Mouse (Mus musculus) hindbrain, embryonic 12.5 days (tissue): ENCODE measurements around the gene Akap11. TPM values are rescaled to one million over a fixed set of nuclear protein-coding genes. Genes with fewer than 3 reads are reported as not detected.

Source experiments
- ATAC-seq: fragments of 200-750 bp; cut with Nextera tagmentation; 2 replicates; pipeline ENCODE4 v1.8.0; 2017; ENCODE audit warnings: moderate TSS enrichment; ENCODE audit not compliant: low FRiP score
- H3K27ac ChIP-seq: fragments of 300-500 bp; sonication (generic); 2 replicates; pipeline ENCODE4 v1.5.1; 2016; ENCODE audit warnings: mild to moderate bottlenecking
- H3K27me3 ChIP-seq: fragments of 300-500 bp; sonication (generic); 2 replicates; pipeline ENCODE4 v1.6.1; 2016; ENCODE audit warnings: mild to moderate bottlenecking
- H3K36me3 ChIP-seq: fragments of 300-500 bp; sonication (generic); 2 replicates; pipeline ENCODE4 v1.6.1; 2016; ENCODE audit warnings: mild to moderate bottlenecking
- H3K4me1 ChIP-seq: fragments of 300-500 bp; sonication (generic); 2 replicates; pipeline ENCODE4 v1.6.1; 2016
- H3K4me2 ChIP-seq: fragments of 300-500 bp; sonication (generic); replicated peaks from 2 replicates; pipeline ENCODE4 v1.6.1; 2016; ENCODE audit warnings: mild to moderate bottlenecking
- H3K4me3 ChIP-seq: fragments of 300-500 bp; sonication (generic); 2 replicates; pipeline ENCODE4 v1.5.1; 2016; ENCODE audit warnings: mild to moderate bottlenecking
- H3K9ac ChIP-seq: fragments of 300-500 bp; sonication (generic); 2 replicates; pipeline ENCODE4 v1.6.1; 2016; ENCODE audit warnings: mild to moderate bottlenecking, moderate library complexity
- H3K9me3 ChIP-seq: fragments of 300-500 bp; sonication (generic); replicated peaks from 2 replicates; pipeline ENCODE4 v1.6.1; 2016; ENCODE audit warnings: mild to moderate bottlenecking
- WGBS: fragments of 180-500 bp; shearing (Covaris S2); methylation state at CpG from one replicate; pipeline ENCODE4 v1.1.7; 2016; 5-methylcytosine and 5-hydroxymethylcytosine counted together
- polyA plus RNA-seq: library from polyadenylated mRNA; unstranded; fragments of >200 nt; fragmentation: Nextera tagmentation; extraction: Ambion mirVana; gene quantifications from 2 replicates; pipeline ENCODE4 v1.2.1, GENCODE M21; 2016

Akap11 gene
- polyA plus RNA-seq, 1 experiment from 2014 or later = 33.2 TPM

- H3K4me3 ChIP-seq = no peak overlapping the region
- ATAC-seq = no peak
- peaks cover 5% of the 10 kb centered on the region; the same call in 1 of the 2 replicates for H3K36me3 ChIP-seq
- H3K9me3 ChIP-seq = no peaks in the 10 kb centered on the region
- H3K4me2 ChIP-seq = no peak overlapping the region
- no peak overlapping the region for H3K9ac ChIP-seq
- no peak overlapping the region for H3K27ac ChIP-seq
- no peaks in the 10 kb centered on the region; the same call in 1 of the 2 replicates for H3K4me1 ChIP-seq
- WGBS = 93% methylated on average over 3 of the region's 3 CpGs
- H3K27me3 ChIP-seq = no peaks in the 10 kb centered on the region
These were observed 10.8 kb downstream of the Akap11 start for GRCm38 (mm10) chr14:78525611-78526457.

GRCm38 (mm10) chr14:78525059-78525458 lies 11.5 kb downstream of the Akap11 start:
- Histone ChIP-seq H3K9ac (no peak overlapping the region), H3K27ac (no peak overlapping the region), H3K36me3 (peaks cover 5% of the 10 kb centered on the region; the same call in 1 of the 2 replicates), H3K4me2 (no peak overlapping the region), H3K9me3 (no peaks in the 10 kb centered on the region), H3K4me1 (no peaks in the 10 kb centered on the region; the same call in 1 of the 2 replicates), H3K27me3 (no peaks in the 10 kb centered on the region), H3K4me3 (no peak overlapping the region)
- ATAC-seq = no peak
- WGBS = 93% methylated on average over 2 of the region's 2 CpGs

DNA sequence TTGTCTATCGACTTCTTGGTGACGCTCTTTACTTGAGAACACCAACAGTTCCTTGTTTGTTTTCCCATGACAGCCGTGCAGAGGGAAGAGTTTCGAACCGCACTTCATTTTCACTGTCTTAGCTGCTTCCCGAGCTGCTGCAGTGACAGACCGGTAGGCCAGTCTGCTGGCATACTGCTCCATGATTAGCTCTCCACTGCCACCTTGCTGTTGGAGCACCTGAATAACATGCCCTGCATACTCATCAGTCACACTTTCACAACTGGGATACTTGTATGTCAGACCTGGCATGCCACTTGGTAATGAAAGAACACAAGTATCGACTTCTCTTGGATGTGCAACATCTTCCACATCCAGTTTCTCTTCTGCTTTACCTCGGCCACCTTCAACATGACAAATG lies 25.9 kb downstream of the Akap11 start:
- ATAC-seq = no peak
- WGBS = 85% methylated on average over 9 of the region's 9 CpGs
- peaks cover 61% of the 10 kb centered on the region for H3K36me3 ChIP-seq

GRCm38 (mm10) chr14:78509791-78510190 lies 26.8 kb downstream of the Akap11 start:
- H3K4me3 ChIP-seq = no peak overlapping the region
- ATAC-seq = no peak
- no peak overlapping the region for H3K27ac ChIP-seq
- H3K9me3 ChIP-seq = no peaks in the 10 kb centered on the region
- 92% methylated on average over 6 of the region's 6 CpGs for WGBS
- H3K4me1 ChIP-seq = no peaks in the 10 kb centered on the region
- no peaks in the 10 kb centered on the region for H3K27me3 ChIP-seq
- peaks cover 61% of the 10 kb centered on the region for H3K36me3 ChIP-seq
- no peak overlapping the region for H3K9ac ChIP-seq
- H3K4me2 ChIP-seq = no peak overlapping the region

More for the DNA sequence above, 25.9 kb downstream of the Akap11 start:
- Histone ChIP-seq H3K4me3 (no peak overlapping the region), H3K27ac (no peak overlapping the region), H3K27me3 (no peaks in the 10 kb centered on the region), H3K9ac (no peak overlapping the region), H3K4me2 (no peak overlapping the region), H3K4me1 (no peaks in the 10 kb centered on the region), H3K9me3 (no peaks in the 10 kb centered on the region)

GRCm38 (mm10) chr14:78500578-78500977 lies 36.0 kb downstream of the Akap11 start:
- peaks cover 17% of the 10 kb centered on the region for H3K36me3 ChIP-seq
- no peaks in the 10 kb centered on the region for H3K27me3 ChIP-seq
- no peaks in the 10 kb centered on the region for H3K4me1 ChIP-seq
- no peak overlapping the region for H3K9ac ChIP-seq
- H3K4me3 ChIP-seq = no peak overlapping the region
- H3K4me2 ChIP-seq = no peak overlapping the region
- no peak for ATAC-seq
- H3K27ac ChIP-seq = no peak overlapping the region
- no peaks in the 10 kb centered on the region for H3K9me3 ChIP-seq
- 72% methylated on average over 3 of the region's 3 CpGs for WGBS

DNA sequence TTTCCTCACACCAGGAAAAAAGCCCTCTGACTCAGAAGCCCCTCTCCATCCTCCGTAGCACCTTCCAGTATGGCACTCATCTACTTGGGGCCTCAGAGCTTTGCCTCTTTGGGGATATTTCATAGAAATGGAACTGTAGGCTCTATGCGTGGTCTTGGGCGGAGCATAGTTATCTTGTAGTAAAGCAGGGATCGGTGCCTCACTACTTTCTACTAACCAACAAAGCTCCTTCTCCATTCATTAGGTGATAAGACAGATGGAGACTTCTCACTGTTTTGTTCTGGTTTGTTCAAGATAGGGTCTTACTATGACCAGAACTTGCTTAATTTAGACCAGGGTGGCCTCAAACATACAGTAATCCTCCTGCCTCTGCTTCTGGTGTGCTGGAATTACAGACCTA lies 39.9 kb downstream of the Akap11 start:
- H3K36me3 ChIP-seq = peaks cover 32% of the 10 kb centered on the region
- H3K27me3 ChIP-seq = no peaks in the 10 kb centered on the region
- no peak overlapping the region for H3K9ac ChIP-seq
- no peak for ATAC-seq
- no peaks in the 10 kb centered on the region for H3K4me1 ChIP-seq
- H3K4me3 ChIP-seq = no peak overlapping the region
- no peaks in the 10 kb centered on the region for H3K9me3 ChIP-seq
- no peak overlapping the region for H3K27ac ChIP-seq
- WGBS = 97% methylated on average over 4 of the region's 4 CpGs
- no peak overlapping the region for H3K4me2 ChIP-seq

DNA sequence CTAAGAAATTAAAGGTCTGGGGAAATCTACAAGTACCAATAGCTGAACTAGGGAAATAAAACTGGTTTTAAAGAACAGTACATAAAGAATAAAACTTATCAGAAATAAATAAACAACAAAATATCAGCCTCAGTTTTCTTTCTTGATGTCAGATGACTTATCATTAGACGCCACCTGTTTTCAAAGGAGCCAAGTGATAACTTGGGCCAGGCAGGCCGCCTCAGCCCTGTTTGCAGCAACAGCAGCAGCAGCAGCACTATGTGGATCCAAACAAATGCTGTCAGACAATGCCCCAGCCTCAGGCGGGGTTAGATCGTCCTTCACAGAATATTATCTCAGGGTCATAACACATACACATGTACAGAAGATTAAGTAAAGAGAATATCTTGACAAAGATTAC lies 41.4 kb downstream of the Akap11 start:
- no peak for ATAC-seq
- WGBS = 84% methylated on average over 4 of the region's 4 CpGs
- Histone ChIP-seq H3K4me1 (no peaks in the 10 kb centered on the region), H3K4me3 (no peak overlapping the region), H3K9me3 (no peaks in the 10 kb centered on the region), H3K4me2 (no peak overlapping the region), H3K27ac (no peak overlapping the region), H3K9ac (no peak overlapping the region), H3K36me3 (peaks cover 31% of the 10 kb centered on the region), H3K27me3 (no peaks in the 10 kb centered on the region)

DNA sequence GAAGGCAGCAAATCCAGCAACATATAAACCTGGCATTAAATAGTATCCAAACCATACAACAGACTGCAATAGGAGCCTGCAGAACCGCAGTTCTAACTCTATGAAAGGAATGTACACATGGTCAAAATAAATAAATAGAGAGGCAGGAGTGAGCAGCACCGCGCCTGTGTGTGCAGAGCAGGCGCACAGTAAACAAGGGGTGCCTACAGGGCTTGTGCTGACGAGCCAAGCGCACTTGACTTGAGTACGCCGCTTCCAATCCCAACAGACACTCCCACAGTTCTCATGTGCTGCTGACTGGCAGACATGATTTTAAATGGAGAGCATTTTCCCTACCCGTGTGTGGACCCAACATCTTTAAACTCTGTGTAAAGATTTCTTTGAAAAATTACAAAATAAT lies 44.0 kb downstream of the Akap11 start:
- no peaks in the 10 kb centered on the region for H3K27me3 ChIP-seq
- H3K4me3 ChIP-seq = no peak overlapping the region
- 87% methylated on average over 9 of the region's 9 CpGs for WGBS
- H3K27ac ChIP-seq = no peak overlapping the region
- peaks cover 30% of the 10 kb centered on the region for H3K36me3 ChIP-seq
- no peak overlapping the region for H3K9ac ChIP-seq
- H3K9me3 ChIP-seq = no peaks in the 10 kb centered on the region
- H3K4me2 ChIP-seq = no peak overlapping the region
- no peak for ATAC-seq
- no peaks in the 10 kb centered on the region for H3K4me1 ChIP-seq

DNA sequence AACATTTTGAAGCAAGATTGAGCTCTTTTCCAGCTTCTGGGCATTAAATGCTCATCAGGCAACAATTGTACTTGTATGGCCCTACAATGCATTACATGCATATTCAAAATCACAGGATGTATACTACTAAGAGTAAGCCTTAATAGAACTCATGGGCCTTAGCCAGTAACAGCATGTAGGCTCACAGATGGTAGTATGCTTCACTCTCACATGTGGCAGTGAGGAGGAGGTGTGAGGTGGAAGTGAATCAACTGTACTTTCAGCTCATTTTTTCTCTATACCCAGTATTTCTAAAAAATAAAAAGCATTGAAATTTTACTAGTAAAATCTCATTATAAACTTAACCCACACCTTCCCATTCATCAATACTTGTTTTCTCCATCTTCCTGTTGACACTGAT lies 45.2 kb downstream of the Akap11 start:
- peaks cover 30% of the 10 kb centered on the region for H3K36me3 ChIP-seq
- no peak overlapping the region for H3K9ac ChIP-seq
- no peaks in the 10 kb centered on the region for H3K9me3 ChIP-seq
- H3K4me3 ChIP-seq = no peak overlapping the region
- no peak for ATAC-seq
- H3K27ac ChIP-seq = no peak overlapping the region
- no peaks in the 10 kb centered on the region for H3K4me1 ChIP-seq
- H3K27me3 ChIP-seq = no peaks in the 10 kb centered on the region
- no peak overlapping the region for H3K4me2 ChIP-seq

- no peaks in the 10 kb centered on the region for H3K36me3 ChIP-seq
- no peak overlapping the region for H3K4me3 ChIP-seq
- H3K27ac ChIP-seq = no peak overlapping the region
- WGBS = 24% methylated on average over 14 of the region's 14 CpGs
- peak; percentile 83 for ATAC-seq
- no peak overlapping the region for H3K9ac ChIP-seq
- H3K27me3 ChIP-seq = no peaks in the 10 kb centered on the region
- H3K4me1 ChIP-seq = no peaks in the 10 kb centered on the region
- H3K4me2 ChIP-seq = peak overlapping the region; percentile 30
- no peaks in the 10 kb centered on the region for H3K9me3 ChIP-seq
These were observed 54.0 kb downstream of the Akap11 start for GRCm38 (mm10) chr14:78482385-78483231.

DNA sequence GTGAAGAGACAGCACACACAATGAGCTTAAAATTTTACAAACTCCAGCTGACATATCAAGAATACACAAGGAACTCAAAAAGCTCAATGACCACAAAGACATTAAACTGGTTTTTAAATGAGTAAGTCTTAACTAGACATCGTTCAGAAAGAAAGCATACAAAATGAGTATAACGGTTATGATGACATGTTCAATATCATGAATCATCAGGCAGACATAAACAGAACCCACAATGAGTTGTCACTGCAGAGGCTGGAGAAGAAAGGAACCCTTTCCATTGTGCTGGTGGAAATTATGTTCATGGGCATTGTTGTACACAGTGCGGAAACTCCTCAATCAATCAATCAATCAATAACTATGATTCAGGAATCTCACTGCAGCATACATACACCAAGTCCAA lies 62.5 kb downstream of the Akap11 start:
- Histone ChIP-seq H3K9ac (no peak overlapping the region), H3K4me3 (no peak overlapping the region), H3K9me3 (no peaks in the 10 kb centered on the region), H3K27ac (no peak overlapping the region), H3K36me3 (no peaks in the 10 kb centered on the region), H3K27me3 (no peaks in the 10 kb centered on the region), H3K4me1 (no peaks in the 10 kb centered on the region), H3K4me2 (no peak overlapping the region)
- WGBS = 88% methylated on average over 3 of the region's 3 CpGs
- no peak for ATAC-seq

DNA sequence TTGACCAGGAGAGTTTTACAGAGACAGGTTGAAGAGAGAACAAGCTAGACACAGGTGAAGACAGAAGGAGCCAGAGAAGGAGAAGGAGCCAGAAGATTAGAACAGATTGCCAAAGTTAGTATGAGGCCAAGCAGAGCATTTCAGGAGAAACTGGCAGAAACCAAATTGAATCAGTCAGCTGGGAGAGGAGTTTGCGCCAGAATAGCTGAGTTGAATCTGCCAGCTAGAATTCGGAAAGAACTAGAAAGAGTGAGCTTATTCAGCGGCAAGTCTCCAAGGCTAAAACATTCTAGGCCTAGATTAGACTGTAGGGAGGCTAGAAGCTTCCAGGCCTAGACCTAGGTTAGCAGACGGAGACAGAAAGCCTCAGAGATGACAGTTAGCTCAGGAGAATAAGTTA lies 65.9 kb downstream of the Akap11 start:
- no peak overlapping the region for H3K4me2 ChIP-seq
- 93% methylated on average over 4 of the region's 4 CpGs for WGBS
- no peak for ATAC-seq
- H3K27me3 ChIP-seq = no peaks in the 10 kb centered on the region
- H3K36me3 ChIP-seq = no peaks in the 10 kb centered on the region
- no peak overlapping the region for H3K27ac ChIP-seq
- H3K4me3 ChIP-seq = no peak overlapping the region
- H3K4me1 ChIP-seq = no peaks in the 10 kb centered on the region
- no peak overlapping the region for H3K9ac ChIP-seq
- H3K9me3 ChIP-seq = no peaks in the 10 kb centered on the region
